Comparison of ENCODE assay signal across 11 mouse cellular contexts in the genomic region with DNA sequence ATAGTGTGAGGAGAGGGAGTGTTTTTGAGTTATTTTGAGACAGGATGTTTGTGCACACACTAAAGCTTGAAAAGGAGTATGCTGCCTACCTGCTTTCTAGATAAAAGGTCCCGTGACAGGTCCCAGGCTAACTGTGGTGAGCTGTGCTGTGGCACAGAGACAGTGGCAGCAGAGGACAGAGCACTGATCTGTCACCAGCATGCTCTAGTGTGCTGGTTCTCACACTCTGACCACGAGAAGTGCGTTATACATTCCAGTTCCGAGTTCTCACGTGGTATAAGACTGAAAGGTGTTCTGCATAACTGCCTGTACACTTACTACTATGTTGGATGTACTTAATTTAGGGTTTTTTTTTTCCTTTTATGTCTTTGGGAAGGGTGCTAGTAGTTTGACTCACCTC. TPM values are rescaled to one million over a fixed set of nuclear protein-coding genes. Genes with fewer than 3 reads are reported as not detected.
DNase-seq lines count a peak whose midpoint lies in the region; ATAC-seq and TF ChIP-seq lines count a peak whose summit lies in the region.
"Had no signal": no experiment of that assay in that cellular context is flagged by ENCODE, and none has a peak within 500 bp of the region (broad histone marks: within the 10 kb centered on the region; RNA-seq: fewer than 3 reads in every experiment).

No protein-coding gene starts in this region.

- peaks cover 59% of the 10 kb centered on the region for H3K4me1 ChIP-seq in G1E (ENCODE audit: insufficient read depth, low read depth, low read length)
- H3K4me1 ChIP-seq: hindbrain, embryonic 15.5 days; midbrain, embryonic 13.5 days had no signal

- peak; percentile 86 for DNase-seq in heart, adult 11 months
- no peak for DNase-seq in heart, adult 8-10 months (ENCODE audit: low spot score)
- DNase-seq in G1E (ENCODE audit: low spot score) (peak; percentile 25), liver (peak; percentile 75)
- DNase-seq in urinary bladder, postnatal 4 days (ENCODE audit: low spot score in 2 of 2): no peak
- DNase-seq in cerebellum, adult 11 months: no peak
- DNase-seq in embryo, embryonic 10.5 days (ENCODE audit: low spot score): no peak

- ATAC-seq in G1E (ENCODE audit: extremely low read depth, insufficient number of reproducible peaks, low FRiP score, poor library complexity, severe bottlenecking): peak; percentile 85
- ATAC-seq in neutrophil, adult 5-6 weeks (ENCODE audit: extremely low read depth, insufficient number of reproducible peaks, low FRiP score, poor library complexity, severe bottlenecking): peak; percentile 75
- ATAC-seq: midbrain, embryonic 13.5 days had no signal

- H3K4me3 ChIP-seq in G1E (ENCODE audit: low read depth, low read length): peak overlapping the region; percentile 25; the same call in 1 of the 2 replicates
- H3K4me3 ChIP-seq: hindbrain, embryonic 15.5 days; layer of hippocampus, adult 2 months; midbrain, embryonic 13.5 days had no signal

- no peaks in the 10 kb centered on the region for H3K27me3 ChIP-seq in G1E (ENCODE audit: insufficient read depth, low read length)
- H3K27me3 ChIP-seq: hindbrain, embryonic 15.5 days; midbrain, embryonic 13.5 days had no signal

- H3K9me3 ChIP-seq in G1E (replicated peaks): no peaks in the 10 kb centered on the region
- H3K9me3 ChIP-seq: hindbrain, embryonic 15.5 days; midbrain, embryonic 13.5 days had no signal

- no peak for TF ChIP-seq CTCF in G1E (IDR thresholded peaks at IDR 0.05; ENCODE audit: low read depth, low read length)

- H3K36me3 ChIP-seq in G1E (replicated peaks): peaks cover 35% of the 10 kb centered on the region
- H3K36me3 ChIP-seq: hindbrain, embryonic 15.5 days; midbrain, embryonic 13.5 days had no signal

RNA-seq across cellular contexts. Expression of a gene that starts 50.0 kb away (rescaled TPM):
- 10 to 100 TPM; 61.8 to 67.5 (median 62.6) TPM for total RNA-seq in heart, adult 8-10 months (2022)
- total RNA-seq in G1E (2014; fragmentation: Nextera tagmentation) (91.6 and 98.9 TPM in 2 replicates), G1E (2017) (216 and 228 TPM in 2 replicates)
- polyA plus RNA-seq in G1E (2012): 3.6 and 6.1 TPM in 2 replicates
- total RNA-seq in neutrophil, adult 5-6 weeks (2017): 48.2 and 101 TPM in 2 replicates

RNA-seq across cellular contexts. Expression of a gene that starts 56.1 kb away (rescaled TPM):
- total RNA-seq in heart, adult 8-10 months (2022): 10 to 100 TPM; 20.6 to 24.0 (median 21.6) TPM
- total RNA-seq in G1E (2014; fragmentation: Nextera tagmentation) (82.6 and 83.6 TPM in 2 replicates), G1E (2017) (101 and 110 TPM in 2 replicates)
- 8.8 and 9.5 TPM in 2 replicates for polyA plus RNA-seq in G1E (2012)
- 64.7 and 66.0 TPM in 2 replicates for total RNA-seq in neutrophil, adult 5-6 weeks (2017)

RNA-seq across cellular contexts. Expression of a gene that starts 56.5 kb away (rescaled TPM):
- 10 to 100 TPM in 3 of 4 experiments, 1 to 10 TPM in 1; 9.9 to 12.5 (median 12.0) TPM for total RNA-seq in heart, adult 8-10 months (2022)
- total RNA-seq in G1E (2014; fragmentation: Nextera tagmentation) (77.0 and 79.0 TPM in 2 replicates), G1E (2017) (127 and 141 TPM in 2 replicates)
- polyA plus RNA-seq in G1E (2012): 4.7 and 6.3 TPM in 2 replicates
- 216 and 249 TPM in 2 replicates for total RNA-seq in neutrophil, adult 5-6 weeks (2017)

Comparison
In these comparisons a context has a peak if more than half of its experiments do, and no peak if none do; other contexts are left out.
1. DNase-seq: peak in heart, adult 11 months (single experiment), G1E (single experiment) and liver (single experiment); none in heart, adult 8-10 months (single experiment), urinary bladder, postnatal 4 days (0 of 2), cerebellum, adult 11 months (single experiment) and embryo, embryonic 10.5 days (single experiment).
2. RNA of a gene that starts 56.5 kb away (total RNA-seq): 216 to 249 TPM in neutrophil, adult 5-6 weeks and 77.0 to 141 TPM in G1E; 9.9 to 12.5 TPM in heart, adult 8-10 months; every median in the first group is over 4 times any median in the second.